Mouse (Mus musculus) intestine, embryonic 15.5 days (tissue): ENCODE data around the gene Tmem179. TPM values are rescaled to one million over a fixed set of nuclear protein-coding genes. Genes with fewer than 3 reads are reported as not detected.

ENCODE experiments used
- ATAC-seq: fragments of 200-750 bp; cut with Nextera tagmentation; 2 replicates; pipeline ENCODE4 v1.8.0; 2017; ENCODE audit warnings: moderate TSS enrichment, moderate library complexity
- H3K27ac ChIP-seq: fragments of 300-500 bp; sonication (generic); 2 replicates; pipeline ENCODE4 v1.5.1; 2015; ENCODE audit warnings: mild to moderate bottlenecking, inconsistent platforms
- H3K27me3 ChIP-seq: fragments of 300-500 bp; sonication (generic); replicated peaks from 2 replicates; pipeline ENCODE4 v1.6.1; 2015; ENCODE audit warnings: inconsistent platforms
- H3K36me3 ChIP-seq: fragments of 300-500 bp; sonication (generic); 2 replicates; pipeline ENCODE4 v1.6.1; 2015; ENCODE audit warnings: inconsistent platforms
- H3K4me1 ChIP-seq: fragments of 300-500 bp; sonication (generic); replicated peaks from 2 replicates; pipeline ENCODE4 v1.6.1; 2015; ENCODE audit warnings: inconsistent platforms
- H3K4me2 ChIP-seq: fragments of 300-500 bp; sonication (generic); replicated peaks from 2 replicates; pipeline ENCODE4 v1.6.1; 2015; ENCODE audit warnings: mild to moderate bottlenecking, inconsistent platforms
- H3K4me3 ChIP-seq: fragments of 300-500 bp; sonication (generic); replicated peaks from 2 replicates; pipeline ENCODE4 v1.5.1; 2015; ENCODE audit warnings: inconsistent platforms
- H3K9ac ChIP-seq: fragments of 300-500 bp; sonication (generic); 2 replicates; pipeline ENCODE4 v1.6.1; 2015; ENCODE audit warnings: inconsistent platforms
- H3K9me3 ChIP-seq: fragments of 300-500 bp; sonication (generic); 2 replicates; pipeline ENCODE4 v1.6.1; 2016; ENCODE audit warnings: inconsistent platforms
- WGBS: fragments of 180-500 bp; shearing (Covaris S2); methylation state at CpG from one replicate; pipeline ENCODE4 v1.1.7; 2015; 5-methylcytosine and 5-hydroxymethylcytosine counted together
- polyA plus RNA-seq: library from polyadenylated mRNA; unstranded; fragments of >200 nt; fragmentation: Nextera tagmentation; extraction: Ambion mirVana; gene quantifications from 2 replicates; pipeline ENCODE4 v1.2.1, GENCODE M21; 2015

The Tmem179 gene
- polyA plus RNA-seq, 1 experiment from 2014 or later, result 2.4 TPM

- Histone ChIP-seq H3K9me3 (no peaks in the 10 kb centered on the region), H3K4me1 (peaks cover 18% of the 10 kb centered on the region), H3K4me3 (no peak overlapping the region), H3K4me2 (no peak overlapping the region), H3K27me3 (no peaks in the 10 kb centered on the region), H3K36me3 (no peaks in the 10 kb centered on the region), H3K27ac (no peak overlapping the region), H3K9ac (no peak overlapping the region)
- 93% methylated on average over 9 of the region's 9 CpGs for WGBS
- no peak for ATAC-seq
Measured at GRCm38 (mm10) chr12:112489535-112489934, 27.0 kb downstream of the Tmem179 start.

GRCm38 (mm10) chr12:112489134-112489533 is 27.4 kb downstream of the Tmem179 start, which contains the start of gene A530016L24Rik:
TSS of gene A530016L24Rik (plus strand) at chr12:112489448.
- H3K36me3 ChIP-seq, result no peaks in the 10 kb centered on the region
- no peaks in the 10 kb centered on the region for H3K9me3 ChIP-seq
- H3K4me3 ChIP-seq, result no peak within 1 kb of the TSS
- WGBS, result 85% methylated on average over 8 of the region's 8 CpGs
- H3K27ac ChIP-seq, result no peak within 1 kb of the TSS
- H3K4me1 ChIP-seq, result peaks cover 18% of the 10 kb centered on the region
- ATAC-seq, result no peak
- no peaks in the 10 kb centered on the region for H3K27me3 ChIP-seq
- no peak within 1 kb of the TSS for H3K9ac ChIP-seq
- H3K4me2 ChIP-seq, result no peak within 1 kb of the TSS

GRCm38 (mm10) chr12:112473777-112474176 is 42.8 kb downstream of the Tmem179 start:
- WGBS, result 20% methylated on average over 9 of the region's 9 CpGs
- Histone ChIP-seq H3K27me3 (no peaks in the 10 kb centered on the region; the same call in 1 of the 2 replicates), H3K9me3 (no peaks in the 10 kb centered on the region), H3K4me1 (no peaks in the 10 kb centered on the region), H3K27ac (no peak overlapping the region), H3K36me3 (no peaks in the 10 kb centered on the region), H3K4me3 (no peak overlapping the region), H3K4me2 (no peak overlapping the region), H3K9ac (no peak overlapping the region)
- ATAC-seq, result peak; percentile 83; the same call in 1 of the 2 replicates

GRCm38 (mm10) chr12:112470216-112470615 is 46.3 kb downstream of the Tmem179 start:
- no peak overlapping the region for H3K4me3 ChIP-seq
- WGBS, result 73% methylated on average over 5 of the region's 5 CpGs
- no peaks in the 10 kb centered on the region for H3K36me3 ChIP-seq
- no peaks in the 10 kb centered on the region; the same call in 1 of the 2 replicates for H3K27me3 ChIP-seq
- H3K4me2 ChIP-seq, result no peak overlapping the region
- ATAC-seq, result no peak
- peaks cover 6% of the 10 kb centered on the region; the same call in 1 of the 2 replicates for H3K4me1 ChIP-seq
- H3K9ac ChIP-seq, result no peak overlapping the region
- H3K27ac ChIP-seq, result no peak overlapping the region
- no peaks in the 10 kb centered on the region for H3K9me3 ChIP-seq

GRCm38 (mm10) chr12:112469393-112469792 is 47.2 kb downstream of the Tmem179 start:
- H3K4me2 ChIP-seq, result no peak overlapping the region
- H3K9me3 ChIP-seq, result no peaks in the 10 kb centered on the region
- WGBS, result 83% methylated on average over 7 of the region's 7 CpGs
- no peak overlapping the region for H3K9ac ChIP-seq
- H3K4me1 ChIP-seq, result peaks cover 7% of the 10 kb centered on the region; the same call in 1 of the 2 replicates
- H3K36me3 ChIP-seq, result no peaks in the 10 kb centered on the region
- no peaks in the 10 kb centered on the region; the same call in 1 of the 2 replicates for H3K27me3 ChIP-seq
- H3K4me3 ChIP-seq, result no peak overlapping the region
- no peak overlapping the region for H3K27ac ChIP-seq
- no peak for ATAC-seq

- ATAC-seq, result no peak
- Histone ChIP-seq H3K27me3 (no peaks in the 10 kb centered on the region; the same call in 1 of the 2 replicates), H3K4me3 (no peak overlapping the region), H3K4me1 (peaks cover 10% of the 10 kb centered on the region; the same call in 1 of the 2 replicates), H3K9ac (no peak overlapping the region), H3K4me2 (no peak overlapping the region), H3K9me3 (no peaks in the 10 kb centered on the region), H3K36me3 (no peaks in the 10 kb centered on the region), H3K27ac (no peak overlapping the region)
- 79% methylated on average over 10 of the region's 10 CpGs for WGBS
Measured at GRCm38 (mm10) chr12:112467387-112467786, 49.2 kb downstream of the Tmem179 start.

GRCm38 (mm10) chr12:112465928-112466327 is 50.6 kb downstream of the Tmem179 start:
- WGBS, result 75% methylated on average over 17 of the region's 17 CpGs
- Histone ChIP-seq H3K27me3 (no peaks in the 10 kb centered on the region), H3K9ac (no peak overlapping the region), H3K4me3 (no peak overlapping the region), H3K27ac (no peak overlapping the region), H3K9me3 (no peaks in the 10 kb centered on the region), H3K36me3 (no peaks in the 10 kb centered on the region), H3K4me1 (peaks cover 12% of the 10 kb centered on the region; the same call in 1 of the 2 replicates), H3K4me2 (no peak overlapping the region)
- peak; percentile 75 for ATAC-seq

GRCm38 (mm10) chr12:112464516-112464915 is 52.0 kb downstream of the Tmem179 start:
- Histone ChIP-seq H3K4me3 (no peak overlapping the region), H3K27ac (no peak overlapping the region), H3K27me3 (no peaks in the 10 kb centered on the region), H3K36me3 (no peaks in the 10 kb centered on the region), H3K4me1 (peaks cover 12% of the 10 kb centered on the region; the same call in 1 of the 2 replicates), H3K9ac (no peak overlapping the region), H3K9me3 (no peaks in the 10 kb centered on the region), H3K4me2 (no peak overlapping the region)
- 72% methylated on average over 3 of the region's 3 CpGs for WGBS
- ATAC-seq, result peak; percentile 36; the same call in 1 of the 2 replicates

GRCm38 (mm10) chr12:112463750-112464444 is 52.6 kb downstream of the Tmem179 start:
- H3K4me3 ChIP-seq, result no peak overlapping the region
- H3K9me3 ChIP-seq, result no peaks in the 10 kb centered on the region
- no peak overlapping the region for H3K9ac ChIP-seq
- no peak overlapping the region for H3K4me2 ChIP-seq
- no peaks in the 10 kb centered on the region for H3K27me3 ChIP-seq
- no peak overlapping the region for H3K27ac ChIP-seq
- no peaks in the 10 kb centered on the region for H3K36me3 ChIP-seq
- H3K4me1 ChIP-seq, result peaks cover 12% of the 10 kb centered on the region; the same call in 1 of the 2 replicates
- no peak for ATAC-seq
- 72% methylated on average over 3 of the region's 3 CpGs for WGBS

- Histone ChIP-seq H3K4me2 (no peak overlapping the region), H3K36me3 (no peaks in the 10 kb centered on the region), H3K9me3 (no peaks in the 10 kb centered on the region), H3K4me3 (no peak overlapping the region), H3K27me3 (no peaks in the 10 kb centered on the region), H3K27ac (no peak overlapping the region), H3K4me1 (peaks cover 12% of the 10 kb centered on the region; the same call in 1 of the 2 replicates), H3K9ac (no peak overlapping the region)
- ATAC-seq, result no peak
- 66% methylated on average over 4 of the region's 4 CpGs for WGBS
Measured at GRCm38 (mm10) chr12:112463209-112463608, 53.3 kb downstream of the Tmem179 start.

GRCm38 (mm10) chr12:112462423-112462822 is 54.1 kb downstream of the Tmem179 start:
- Histone ChIP-seq H3K27me3 (no peaks in the 10 kb centered on the region), H3K4me2 (no peak overlapping the region), H3K9me3 (no peaks in the 10 kb centered on the region), H3K36me3 (no peaks in the 10 kb centered on the region), H3K4me3 (no peak overlapping the region), H3K4me1 (peaks cover 12% of the 10 kb centered on the region; the same call in 1 of the 2 replicates), H3K27ac (no peak overlapping the region), H3K9ac (no peak overlapping the region)
- ATAC-seq, result no peak
- 30% methylated on average over 12 of the region's 12 CpGs for WGBS

- ATAC-seq, result no peak
- Histone ChIP-seq H3K27ac (no peak overlapping the region), H3K9me3 (no peaks in the 10 kb centered on the region), H3K27me3 (no peaks in the 10 kb centered on the region), H3K9ac (no peak overlapping the region), H3K4me1 (peaks cover 4% of the 10 kb centered on the region; the same call in 1 of the 2 replicates), H3K36me3 (no peaks in the 10 kb centered on the region), H3K4me3 (no peak overlapping the region), H3K4me2 (no peak overlapping the region)
- 56% methylated on average over 4 of the region's 4 CpGs for WGBS
Measured at GRCm38 (mm10) chr12:112457839-112458238, 58.7 kb downstream of the Tmem179 start.
